Mouse (Mus musculus): ENCODE data around the gene Dnah7a.
"Not testable (repeated sequence)": the region's sequence is repeated elsewhere in the genome, so short reads cannot be mapped to it uniquely, and the experiment has no call there.

Dnah7a gene

DNA sequence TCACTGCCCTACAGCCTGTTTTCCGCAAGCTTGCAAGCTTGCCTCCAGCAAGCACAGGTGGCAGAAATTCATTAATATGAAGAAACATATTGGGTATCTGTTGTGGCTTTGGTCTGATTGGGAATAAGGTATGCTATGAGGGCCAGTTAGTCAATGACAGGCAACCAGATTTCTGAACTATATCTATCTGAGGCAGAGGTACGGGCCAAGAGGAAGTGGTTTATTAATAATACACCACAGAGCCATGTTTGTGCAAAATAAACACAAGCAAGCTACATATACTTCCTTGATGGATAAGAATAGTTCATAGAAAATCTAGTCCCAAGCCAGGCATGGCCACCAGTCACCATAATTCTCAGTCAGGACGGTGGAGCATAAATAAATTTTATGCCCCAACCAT is 328.9 kb downstream of the Dnah7a start:
- no peak for DNase-seq

GRCm38 (mm10) chr1:53375965-53376364 is 330.6 kb downstream of the Dnah7a start:
- not testable (repeated sequence) for DNase-seq

- DNase-seq, result no peak
Measured at GRCm38 (mm10) chr1:53358988-53359387, 347.6 kb downstream of the Dnah7a start.

DNA sequence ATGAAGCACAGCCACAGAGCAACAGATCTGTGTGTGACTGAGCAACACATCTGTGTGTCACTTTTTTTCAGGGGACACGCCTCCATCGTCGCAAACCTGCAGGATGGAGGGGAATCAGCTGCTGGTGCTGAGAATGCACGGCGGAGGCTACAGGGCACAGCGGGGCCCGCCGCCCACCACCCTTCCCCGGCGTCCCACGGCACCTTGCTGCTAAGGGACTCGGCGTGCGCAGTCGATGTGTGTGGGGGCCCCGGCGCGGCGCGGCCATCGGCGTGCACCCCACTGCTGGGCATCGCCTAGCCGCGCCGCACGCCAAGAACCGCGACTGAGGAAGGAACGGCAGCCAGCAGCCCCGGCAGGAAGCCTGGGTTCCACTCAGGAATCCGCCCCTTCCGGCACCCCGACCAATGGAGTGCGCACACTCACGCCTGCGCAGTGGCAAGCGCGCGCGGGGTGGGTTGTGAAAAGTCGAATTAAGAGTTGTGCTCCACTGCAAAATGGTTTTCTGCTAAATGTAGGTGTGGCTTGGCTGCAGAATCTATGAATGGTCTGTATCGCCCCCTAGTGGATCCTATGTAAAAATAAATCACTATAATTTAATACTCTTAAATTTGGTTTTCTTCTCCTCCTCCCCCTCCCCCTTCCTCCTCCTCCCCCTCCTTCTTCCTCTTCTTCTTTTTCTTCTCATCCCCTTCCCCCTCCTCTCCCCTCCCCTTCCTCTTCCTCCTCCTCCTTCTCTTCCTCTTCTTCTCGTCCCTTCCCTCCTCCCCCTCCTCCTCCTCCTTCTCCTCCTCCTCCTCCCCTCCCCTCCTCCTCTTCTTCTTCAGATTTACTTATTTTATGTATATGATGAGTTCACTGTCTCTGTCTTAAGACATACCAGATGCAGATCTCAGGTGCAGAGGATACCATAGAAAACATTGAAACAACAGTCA is 354.0 kb downstream of the Dnah7a start, which contains the start of the genes Asdurf, Gm28551 and Asnsd1:
Gene Asdurf, minus strand, starts transcription at position 293 of the 935 bp plus-strand sequence.
Gene Gm28551, minus strand, starts transcription at position 341 of the 935 bp plus-strand sequence.
Gene Asnsd1, minus strand, starts transcription at position 426 of the 935 bp plus-strand sequence.
- DNase-seq, result peak; percentile 99

Measured in kidney, adult 9 months (tissue).